Mouse (Mus musculus) CH12.LX (cell line): Measurements from ENCODE around the gene Klhdc8b.

Experiments used
- MAFK ChIP-seq: IDR thresholded peaks from 2 replicates; pipeline ENCODE4 v1.6.1; 2011; ENCODE audit warnings: low read length, improper control_type of control experiment; ENCODE audit not compliant: insufficient replicate concordance
- POLR2A ChIP-seq: IDR thresholded peaks from 2 replicates; pipeline ENCODE4 v1.6.1; 2011; ENCODE audit warnings: low read depth, mild to moderate bottlenecking, improper control_type of control experiment, low read length
- ZNF384 ChIP-seq: IDR thresholded peaks from 2 replicates; pipeline ENCODE4 v1.6.1; 2012; ENCODE audit warnings: low read depth, low read length, improper control_type of control experiment, inconsistent platforms

DNA sequence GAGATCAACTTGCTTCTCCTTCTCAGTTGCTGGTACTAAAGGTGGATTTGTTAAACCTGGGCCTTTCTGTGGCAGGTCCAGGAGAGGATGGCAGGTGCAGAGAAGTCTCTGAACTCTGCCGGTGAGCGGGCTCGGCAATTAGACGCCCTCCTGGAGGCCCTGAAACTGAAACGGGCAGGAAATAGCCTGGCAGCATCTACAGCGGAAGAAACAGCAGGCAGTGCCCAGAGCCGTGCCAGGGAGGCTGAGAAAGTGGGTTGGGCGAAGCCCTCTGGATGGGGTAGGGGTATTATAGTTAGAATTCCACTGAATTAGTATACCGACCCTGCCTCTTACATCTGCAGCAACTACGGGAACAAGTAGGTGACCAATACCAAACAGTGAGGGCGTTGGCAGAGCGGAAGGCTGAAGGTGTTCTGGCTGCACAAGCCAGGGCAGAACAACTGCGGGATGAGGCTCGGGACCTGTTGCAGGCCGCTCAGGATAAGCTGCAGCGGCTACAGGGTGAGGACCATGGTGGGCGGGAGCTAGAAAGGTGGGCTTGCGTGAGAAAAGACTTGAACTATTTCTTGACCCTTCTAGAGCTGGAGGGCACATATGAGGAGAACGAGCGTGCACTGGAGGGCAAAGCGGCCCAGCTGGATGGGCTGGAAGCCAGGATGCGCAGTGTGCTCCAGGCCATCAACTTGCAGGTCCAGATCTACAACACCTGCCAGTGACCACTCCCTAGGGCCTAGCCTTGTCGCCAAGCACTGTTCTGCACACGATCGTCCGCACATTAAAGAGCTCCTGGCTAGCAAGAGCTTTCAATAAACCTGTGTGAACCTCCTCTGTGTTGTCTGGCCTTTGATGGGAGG, 28.5 kb upstream of the Klhdc8b start:
- TF ChIP-seq POLR2A (no peak), ZNF384 (no peak), MAFK (no peak)
